Mouse (Mus musculus): ENCODE results near the gene Apol7a. TPM values are rescaled to one million over a fixed set of nuclear protein-coding genes. Genes with fewer than 3 reads are reported as not detected.

The Apol7a gene
- polyA plus RNA-seq, 1 experiment = 0.19 TPM

DNA sequence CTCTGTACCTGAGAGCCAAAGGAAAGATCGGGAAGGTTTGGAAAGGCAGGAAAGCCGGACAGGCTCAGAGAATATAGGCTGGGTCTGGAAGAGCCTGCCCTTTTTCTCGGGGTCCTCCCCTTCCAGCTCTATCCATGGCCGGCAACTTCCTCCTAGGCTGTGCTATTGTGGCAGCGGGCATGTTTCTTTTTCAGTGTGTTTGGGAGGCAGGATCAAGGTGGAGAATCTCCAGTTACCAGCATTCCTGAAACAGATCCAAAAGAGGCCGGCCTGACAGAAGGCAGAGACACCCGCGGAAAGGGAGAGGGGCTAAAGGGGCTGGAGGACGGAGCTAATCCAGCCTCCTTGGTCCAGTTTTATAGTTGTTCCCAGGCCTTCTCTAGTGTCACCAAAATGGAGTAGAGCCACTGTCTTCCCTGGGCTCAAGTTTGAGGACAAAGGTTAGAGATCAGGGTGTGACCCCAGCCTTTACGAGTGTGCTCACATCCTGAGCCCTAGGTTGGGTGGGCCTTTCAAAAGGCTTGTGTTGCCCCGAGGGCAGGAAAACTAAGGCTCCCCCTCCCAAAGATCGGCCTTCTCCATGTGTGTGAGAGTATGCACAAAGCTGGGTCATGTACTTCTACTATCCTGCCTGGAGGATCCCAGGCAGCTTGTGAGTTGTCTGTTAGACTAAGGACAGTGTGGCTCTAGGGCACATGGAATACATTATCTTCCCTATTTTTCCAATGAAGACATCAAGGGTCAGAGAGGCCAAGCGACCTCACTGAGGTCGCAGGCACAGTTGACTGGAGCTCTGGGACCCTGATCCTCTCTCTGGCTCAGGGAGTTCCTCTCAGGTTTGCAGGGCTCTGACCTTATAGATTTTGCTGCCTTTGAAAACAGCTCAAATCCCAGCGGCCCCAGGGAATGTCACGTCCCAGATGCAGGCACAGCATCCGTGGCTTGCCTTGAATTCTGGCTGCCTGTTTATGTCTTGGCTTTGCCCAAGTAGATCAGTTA, 54.5 kb downstream of the Apol7a start:
- Histone ChIP-seq H3K4me1 (replicated peaks; ENCODE audit: control insufficient read depth, insufficient read depth, low read length) (no peaks in the 10 kb centered on the region), H3K27ac (ENCODE audit: control insufficient read depth, insufficient read depth, low read length) (no peak overlapping the region), H3K36me3 (ENCODE audit: control insufficient read depth, insufficient read depth, low read length) (no peaks in the 10 kb centered on the region), H3K4me3 (ENCODE audit: control insufficient read depth, insufficient read depth, low read length) (no peak overlapping the region), H3K27me3 (ENCODE audit: control insufficient read depth, insufficient read depth, low read length) (no peaks in the 10 kb centered on the region; the same call in 1 of the 2 replicates)
- 81% methylated on average over 17 of the region's 17 CpGs for whole genome bisulfite sequencing
- TF ChIP-seq POLR2A (IDR thresholded peaks at IDR 0.05; ENCODE audit: control insufficient read depth, extremely low read depth, insufficient read depth, low read length, poor library complexity) = no peak
- no peak for TF ChIP-seq CTCF (IDR thresholded peaks at IDR 0.05; ENCODE audit: borderline replicate concordance, control insufficient read depth, extremely low read depth, insufficient read depth, low read length, poor library complexity)
- DNase-seq = no peak

DNA sequence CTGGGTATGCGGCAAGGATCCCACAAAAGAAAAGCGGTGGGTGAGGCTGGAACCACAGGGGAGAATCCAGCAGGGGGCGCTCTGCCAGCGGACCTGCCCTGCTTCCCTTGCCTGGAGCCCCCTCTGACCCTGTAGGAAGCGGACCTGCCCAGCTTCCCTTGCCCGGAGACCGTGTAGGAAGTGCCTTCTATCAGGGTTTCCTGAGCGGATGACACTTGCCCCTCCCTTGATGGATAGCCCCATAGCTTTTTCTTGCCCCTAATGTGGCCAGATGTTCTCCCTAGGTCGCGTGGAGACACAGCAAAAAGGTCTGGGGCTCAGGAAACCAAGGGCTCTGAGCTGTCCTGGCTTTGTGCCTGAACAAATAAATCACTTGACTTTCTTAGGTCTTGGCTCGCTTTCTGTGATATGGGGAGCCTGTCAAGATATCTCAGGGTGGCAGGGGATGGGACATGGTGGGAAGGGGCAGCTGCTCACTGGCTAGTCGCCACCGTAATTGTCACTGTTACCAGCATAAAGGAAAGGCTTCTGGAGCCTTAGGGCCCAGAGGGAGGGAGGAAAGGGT, 55.3 kb downstream of the Apol7a start:
- no peaks in the 10 kb centered on the region for H3K36me3 ChIP-seq (ENCODE audit: control insufficient read depth, insufficient read depth, low read length)
- H3K4me3 ChIP-seq (ENCODE audit: control insufficient read depth, insufficient read depth, low read length) = no peak overlapping the region
- H3K27ac ChIP-seq (ENCODE audit: control insufficient read depth, insufficient read depth, low read length) = no peak overlapping the region
- H3K27me3 ChIP-seq (ENCODE audit: control insufficient read depth, insufficient read depth, low read length) = no peaks in the 10 kb centered on the region; the same call in 1 of the 2 replicates
- no peaks in the 10 kb centered on the region for H3K4me1 ChIP-seq (replicated peaks; ENCODE audit: control insufficient read depth, insufficient read depth, low read length)
- DNase-seq = peak; percentile 42
- TF ChIP-seq POLR2A (IDR thresholded peaks at IDR 0.05; ENCODE audit: control insufficient read depth, extremely low read depth, insufficient read depth, low read length, poor library complexity) (no peak), CTCF (IDR thresholded peaks at IDR 0.05; ENCODE audit: borderline replicate concordance, control insufficient read depth, extremely low read depth, insufficient read depth, low read length, poor library complexity) (peak; percentile 59; the same call in 1 of the 2 replicates)
- 7% methylated on average over 13 of the region's 13 CpGs for WGBS

DNA sequence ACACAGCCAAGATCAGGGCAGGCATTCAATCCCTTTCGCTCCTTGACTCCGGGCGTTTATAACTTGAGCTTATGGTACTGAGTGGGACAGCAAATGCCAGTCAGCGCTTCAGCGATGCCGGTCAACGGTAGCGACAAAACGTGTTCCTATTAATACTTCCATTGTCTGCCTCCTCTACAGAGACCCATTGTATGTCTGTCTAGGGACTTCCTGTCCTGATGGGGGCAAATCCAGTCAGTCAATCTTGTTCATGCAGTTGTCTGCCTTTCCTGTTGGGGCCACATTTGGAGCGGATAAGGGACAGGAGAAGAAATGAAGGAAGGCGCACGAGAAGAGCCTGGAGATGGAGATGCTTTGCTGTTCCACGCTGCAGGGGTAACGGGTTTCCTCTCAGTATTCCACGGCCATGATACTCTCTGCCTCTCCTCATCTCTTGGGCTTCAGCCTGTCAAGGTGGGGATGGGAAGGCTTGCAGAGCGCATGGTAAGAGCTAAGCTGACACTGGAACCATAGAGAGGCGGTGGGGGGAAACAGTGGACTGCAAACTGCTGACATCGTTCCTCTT, 55.9 kb downstream of the Apol7a start:
- Histone ChIP-seq H3K4me3 (ENCODE audit: control insufficient read depth, insufficient read depth, low read length) (no peak overlapping the region), H3K4me1 (replicated peaks; ENCODE audit: control insufficient read depth, insufficient read depth, low read length) (no peaks in the 10 kb centered on the region), H3K27me3 (ENCODE audit: control insufficient read depth, insufficient read depth, low read length) (no peaks in the 10 kb centered on the region; the same call in 1 of the 2 replicates), H3K27ac (ENCODE audit: control insufficient read depth, insufficient read depth, low read length) (no peak overlapping the region), H3K36me3 (ENCODE audit: control insufficient read depth, insufficient read depth, low read length) (no peaks in the 10 kb centered on the region)
- no peak for TF ChIP-seq POLR2A (IDR thresholded peaks at IDR 0.05; ENCODE audit: control insufficient read depth, extremely low read depth, insufficient read depth, low read length, poor library complexity)
- 7% methylated on average over 18 of the region's 18 CpGs for WGBS
- no peak for DNase-seq

DNA sequence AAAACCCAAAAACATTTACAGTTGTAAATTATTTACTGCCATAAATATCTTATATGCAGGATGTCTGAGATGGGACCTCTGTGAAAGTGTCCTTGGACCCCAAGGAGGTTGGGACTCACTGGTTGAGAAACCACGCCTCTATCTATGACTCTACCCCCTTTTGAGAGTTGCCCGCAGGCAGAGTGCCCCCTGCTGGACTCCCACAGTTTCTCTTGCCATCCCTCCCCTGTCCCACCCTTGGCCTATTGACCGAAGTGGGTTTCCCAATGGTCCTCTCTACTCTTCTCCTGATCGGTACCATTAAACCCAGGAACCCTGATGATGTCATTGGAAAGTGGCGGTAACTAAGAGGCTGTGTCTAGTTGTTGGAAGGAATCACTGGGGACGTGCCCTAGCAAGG, 56.9 kb downstream of the Apol7a start:
- Histone ChIP-seq H3K4me1 (replicated peaks; ENCODE audit: control insufficient read depth, insufficient read depth, low read length) (no peaks in the 10 kb centered on the region), H3K27ac (ENCODE audit: control insufficient read depth, insufficient read depth, low read length) (no peak overlapping the region), H3K36me3 (ENCODE audit: control insufficient read depth, insufficient read depth, low read length) (no peaks in the 10 kb centered on the region), H3K27me3 (ENCODE audit: control insufficient read depth, insufficient read depth, low read length) (no peaks in the 10 kb centered on the region; the same call in 1 of the 2 replicates), H3K4me3 (ENCODE audit: control insufficient read depth, insufficient read depth, low read length) (no peak overlapping the region)
- no peak for DNase-seq
- TF ChIP-seq POLR2A (IDR thresholded peaks at IDR 0.05; ENCODE audit: control insufficient read depth, extremely low read depth, insufficient read depth, low read length, poor library complexity) = no peak
- no peak for TF ChIP-seq CTCF (IDR thresholded peaks at IDR 0.05; ENCODE audit: borderline replicate concordance, control insufficient read depth, extremely low read depth, insufficient read depth, low read length, poor library complexity)
- WGBS = 83% methylated on average over 6 of the region's 6 CpGs

DNA sequence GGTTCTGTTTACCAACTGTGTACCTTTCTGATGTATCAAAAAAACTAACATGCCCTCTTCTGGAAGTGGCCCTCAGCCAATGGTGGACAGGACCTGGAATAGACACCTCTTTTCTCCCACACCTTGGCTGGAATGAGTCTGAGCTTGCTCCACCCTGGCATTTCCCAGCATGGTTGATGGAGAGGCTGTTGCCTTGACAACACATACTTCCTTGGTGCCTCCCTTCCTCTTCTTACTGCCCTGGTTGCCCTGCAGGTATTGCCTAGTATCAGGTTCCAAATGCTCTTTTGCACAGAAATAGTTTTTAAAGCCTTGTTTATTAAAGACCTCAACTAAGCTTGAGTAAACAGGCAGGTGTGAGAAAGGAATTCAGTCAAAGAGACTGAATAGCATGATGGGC, 58.3 kb downstream of the Apol7a start:
- no peak for DNase-seq

DNA sequence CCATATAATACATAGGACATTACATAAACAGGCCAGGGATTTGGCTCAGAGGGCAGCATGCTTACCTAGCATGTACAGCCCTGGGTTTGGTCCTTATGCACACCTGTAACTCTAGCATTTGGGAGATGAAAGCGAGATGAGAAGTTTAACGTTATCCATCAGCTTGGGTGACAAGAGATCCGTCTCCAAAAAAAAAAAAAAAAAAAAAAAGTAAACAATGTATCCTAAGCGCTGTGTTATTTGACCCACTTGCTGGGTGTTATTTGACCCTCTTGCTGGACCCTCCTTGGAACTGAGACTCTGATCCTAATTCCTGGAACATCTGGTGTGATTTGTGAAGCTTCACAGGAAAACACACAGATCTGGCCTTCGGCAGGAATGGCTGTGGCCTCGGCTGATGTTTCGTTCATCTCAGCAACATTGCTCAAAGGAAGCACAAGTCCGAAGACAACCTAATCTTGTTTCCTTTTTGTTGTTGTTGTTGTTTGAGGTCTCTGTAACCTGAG, 59.9 kb downstream of the Apol7a start:
- TF ChIP-seq POLR2A (IDR thresholded peaks at IDR 0.05; ENCODE audit: control insufficient read depth, extremely low read depth, insufficient read depth, low read length, poor library complexity) (no peak), CTCF (IDR thresholded peaks at IDR 0.05; ENCODE audit: borderline replicate concordance, control insufficient read depth, extremely low read depth, insufficient read depth, low read length, poor library complexity) (no peak)
- 86% methylated on average over 8 of the region's 8 CpGs for WGBS
- H3K4me3 ChIP-seq (ENCODE audit: control insufficient read depth, insufficient read depth, low read length) = no peak overlapping the region

More for the DNA sequence above, 58.3 kb downstream of the Apol7a start:
- H3K4me1 ChIP-seq (replicated peaks; ENCODE audit: control insufficient read depth, insufficient read depth, low read length) = no peaks in the 10 kb centered on the region
- H3K4me3 ChIP-seq (ENCODE audit: control insufficient read depth, insufficient read depth, low read length) = no peak overlapping the region
- no peaks in the 10 kb centered on the region; the same call in 1 of the 2 replicates for H3K27me3 ChIP-seq (ENCODE audit: control insufficient read depth, insufficient read depth, low read length)
- no peak overlapping the region for H3K27ac ChIP-seq (ENCODE audit: control insufficient read depth, insufficient read depth, low read length)
- TF ChIP-seq CTCF (IDR thresholded peaks at IDR 0.05; ENCODE audit: borderline replicate concordance, control insufficient read depth, extremely low read depth, insufficient read depth, low read length, poor library complexity) (no peak), POLR2A (IDR thresholded peaks at IDR 0.05; ENCODE audit: control insufficient read depth, extremely low read depth, insufficient read depth, low read length, poor library complexity) (no peak)
- no peaks in the 10 kb centered on the region for H3K36me3 ChIP-seq (ENCODE audit: control insufficient read depth, insufficient read depth, low read length)

More for the DNA sequence above, 59.9 kb downstream of the Apol7a start:
- H3K4me1 ChIP-seq (replicated peaks; ENCODE audit: control insufficient read depth, insufficient read depth, low read length) = no peaks in the 10 kb centered on the region
- DNase-seq = no peak
- H3K27me3 ChIP-seq (ENCODE audit: control insufficient read depth, insufficient read depth, low read length) = no peaks in the 10 kb centered on the region; the same call in 1 of the 2 replicates
- H3K27ac ChIP-seq (ENCODE audit: control insufficient read depth, insufficient read depth, low read length) = no peak overlapping the region
- no peaks in the 10 kb centered on the region for H3K36me3 ChIP-seq (ENCODE audit: control insufficient read depth, insufficient read depth, low read length)
